Mouse (Mus musculus): Measurements from ENCODE around the gene Cep164. TPM values are rescaled to one million over a fixed set of nuclear protein-coding genes. Genes with fewer than 3 reads are reported as not detected.
"Not testable (repeated sequence)": the region's sequence is repeated elsewhere in the genome, so short reads cannot be mapped to it uniquely, and the experiment has no call there.

Gene Cep164
- total RNA-seq, 2 experiments from 2014 or later = 13.6 TPM

- Histone ChIP-seq H3K4me3 (no peak overlapping the region), H3K27ac (no peak overlapping the region)
- DNase-seq (ENCODE audit: low spot score in 2 of 2) = no peak
- no peak for TF ChIP-seq CTCF (conservative IDR thresholded peaks at IDR 0.05)
These were observed 32.8 kb downstream of the Cep164 start for GRCm38 (mm10) chr9:45795722-45796121.

DNA sequence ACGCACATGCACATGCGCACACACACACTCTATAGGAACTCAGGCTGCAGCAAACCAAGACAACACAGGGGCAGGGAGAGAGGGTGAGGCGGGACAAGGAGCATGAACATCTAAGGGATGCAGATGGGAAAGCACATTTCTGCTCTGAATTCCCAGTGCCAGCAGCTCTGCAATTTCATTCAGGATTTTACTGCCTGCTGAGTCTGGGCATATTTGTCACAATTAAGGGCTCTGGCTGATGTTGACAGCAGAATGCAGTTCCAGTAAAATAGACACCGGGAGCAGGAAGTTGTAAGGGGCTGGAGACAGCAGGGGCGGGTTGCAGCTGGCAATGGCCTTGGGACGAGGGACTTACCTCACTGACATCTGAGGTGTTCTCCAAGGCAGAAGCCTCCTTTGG lies 34.8 kb downstream of the Cep164 start:
- H3K4me3 ChIP-seq = no peak overlapping the region
- no peak overlapping the region for H3K27ac ChIP-seq
- no peak for DNase-seq (ENCODE audit: low spot score in 2 of 2)
- no peak for TF ChIP-seq CTCF (conservative IDR thresholded peaks at IDR 0.05)

GRCm38 (mm10) chr9:45792235-45792634 lies 36.3 kb downstream of the Cep164 start:
- no peak for TF ChIP-seq CTCF (conservative IDR thresholded peaks at IDR 0.05)
- no peak for DNase-seq (ENCODE audit: low spot score in 2 of 2)
- H3K4me3 ChIP-seq = no peak overlapping the region
- H3K27ac ChIP-seq = no peak overlapping the region

DNA sequence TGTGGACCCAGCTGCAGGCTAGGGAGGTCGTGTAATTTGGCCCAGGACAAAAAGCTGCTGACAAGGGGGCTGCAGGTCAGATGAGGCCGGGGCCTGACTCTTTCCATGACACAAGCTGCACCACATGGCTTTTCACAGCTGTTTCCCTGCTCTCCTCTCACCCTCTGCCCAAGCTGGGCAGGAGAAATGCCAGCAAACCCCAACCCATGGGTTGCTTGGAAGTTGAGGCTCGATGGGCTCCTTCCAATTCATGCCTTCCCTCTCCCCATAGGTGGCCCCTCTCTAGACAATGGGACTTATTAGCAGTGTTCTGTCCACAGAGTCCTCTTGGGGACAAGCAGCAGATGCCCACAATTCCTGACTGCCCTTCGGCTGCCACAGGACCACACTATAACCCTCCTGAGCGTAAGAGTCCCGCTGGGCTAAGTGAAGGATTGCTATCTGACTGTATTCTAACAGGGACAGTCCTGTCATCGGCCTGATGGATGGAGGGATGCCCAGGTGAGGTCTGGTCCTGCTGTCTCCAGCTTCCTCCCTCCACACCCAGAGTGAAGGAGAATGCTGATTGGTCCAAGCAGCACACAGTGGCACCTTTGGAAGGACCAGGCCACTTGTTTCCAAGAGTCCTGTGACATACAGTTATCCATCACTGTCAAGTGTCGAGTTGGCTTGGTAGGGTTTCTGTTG lies 36.9 kb downstream of the Cep164 start:
- Histone ChIP-seq H3K27ac (no peak overlapping the region), H3K4me3 (no peak overlapping the region)
- no peak for DNase-seq (ENCODE audit: low spot score in 2 of 2)
- TF ChIP-seq CTCF (conservative IDR thresholded peaks at IDR 0.05) = no peak

DNA sequence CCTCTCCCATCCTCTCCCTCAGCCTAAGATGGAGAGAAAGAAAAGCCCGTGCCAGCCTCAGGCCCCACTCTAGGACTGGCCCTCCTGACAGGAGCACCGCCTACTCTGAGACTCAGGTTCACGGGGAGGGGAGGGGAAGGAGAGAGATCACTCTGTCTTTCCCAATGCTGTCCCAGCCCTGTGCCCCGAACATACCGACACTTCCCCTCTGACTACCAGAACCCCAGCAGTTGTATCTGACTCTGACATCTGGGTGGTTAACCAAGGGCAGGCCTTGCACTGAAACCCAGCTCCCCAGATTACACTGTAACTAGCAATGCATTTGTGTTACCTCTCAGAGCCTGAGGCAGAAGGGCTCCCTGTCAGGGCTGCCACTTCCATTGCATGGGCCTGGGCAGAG lies 40.1 kb downstream of the Cep164 start:
- TF ChIP-seq CTCF (conservative IDR thresholded peaks at IDR 0.05) = no peak
- no peak overlapping the region for H3K4me3 ChIP-seq

GRCm38 (mm10) chr9:45787547-45787946 lies 40.9 kb downstream of the Cep164 start:
- no peak overlapping the region for H3K4me3 ChIP-seq
- TF ChIP-seq CTCF (conservative IDR thresholded peaks at IDR 0.05) = no peak
- H3K27ac ChIP-seq = no peak overlapping the region
- no peak for DNase-seq (ENCODE audit: low spot score in 2 of 2)

More for the DNA sequence above, 40.1 kb downstream of the Cep164 start:
- H3K27ac ChIP-seq = no peak overlapping the region
- no peak for DNase-seq (ENCODE audit: low spot score in 2 of 2)

- Histone ChIP-seq H3K4me3 (no peak overlapping the region), H3K27ac (no peak overlapping the region)
- DNase-seq (ENCODE audit: low spot score in 2 of 2) = no peak
- TF ChIP-seq CTCF (conservative IDR thresholded peaks at IDR 0.05) = no peak
These were observed 41.4 kb downstream of the Cep164 start for GRCm38 (mm10) chr9:45787071-45787470.

DNA sequence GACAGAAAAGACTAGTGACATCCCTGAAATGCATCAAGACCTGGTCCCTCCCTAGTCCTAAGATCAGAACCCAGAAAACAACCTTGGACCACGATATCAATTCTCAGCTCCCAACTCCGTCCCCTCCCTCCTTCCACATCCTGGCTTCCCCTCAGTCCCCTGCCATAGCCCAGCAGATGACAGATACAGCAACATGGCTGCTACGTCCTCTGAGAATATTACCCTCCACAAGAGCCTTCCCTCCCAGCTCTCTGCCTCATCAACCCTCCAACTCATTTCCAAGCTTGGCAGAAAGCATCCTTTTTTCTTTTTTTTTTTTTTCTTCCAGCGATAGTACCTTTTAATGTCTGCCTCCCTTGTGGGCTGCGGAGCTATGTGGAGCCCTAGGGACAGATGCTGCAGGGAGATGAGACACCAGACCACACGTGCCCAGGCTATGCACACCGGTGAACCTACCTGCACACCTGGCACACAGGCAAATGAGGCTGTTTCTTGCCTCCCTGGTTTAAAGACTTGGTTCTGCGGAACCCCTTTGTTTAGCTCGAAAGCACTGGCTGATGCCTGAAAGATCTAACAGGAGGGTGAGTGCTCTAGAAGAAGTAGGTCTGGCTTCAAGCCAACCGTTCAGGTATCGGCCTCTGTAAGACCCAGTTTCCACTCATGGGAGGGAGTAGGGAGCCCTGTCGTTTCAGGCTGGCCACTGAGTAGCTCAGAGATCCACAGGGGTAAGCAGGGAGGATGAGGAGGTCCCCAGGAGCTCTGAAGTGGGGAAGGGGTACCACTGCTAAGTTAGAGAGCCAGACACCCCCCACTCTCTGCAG lies 45.0 kb downstream of the Cep164 start:
- TF ChIP-seq CTCF (conservative IDR thresholded peaks at IDR 0.05) = no peak
- no peak for DNase-seq (ENCODE audit: low spot score in 2 of 2)
- Histone ChIP-seq H3K27ac (no peak overlapping the region), H3K4me3 (no peak overlapping the region)

GRCm38 (mm10) chr9:45779201-45779600 lies 49.3 kb downstream of the Cep164 start:
- TF ChIP-seq CTCF (conservative IDR thresholded peaks at IDR 0.05) = no peak
- Histone ChIP-seq H3K4me3 (no peak overlapping the region), H3K27ac (no peak overlapping the region)
- no peak for DNase-seq (ENCODE audit: low spot score in 2 of 2)

DNA sequence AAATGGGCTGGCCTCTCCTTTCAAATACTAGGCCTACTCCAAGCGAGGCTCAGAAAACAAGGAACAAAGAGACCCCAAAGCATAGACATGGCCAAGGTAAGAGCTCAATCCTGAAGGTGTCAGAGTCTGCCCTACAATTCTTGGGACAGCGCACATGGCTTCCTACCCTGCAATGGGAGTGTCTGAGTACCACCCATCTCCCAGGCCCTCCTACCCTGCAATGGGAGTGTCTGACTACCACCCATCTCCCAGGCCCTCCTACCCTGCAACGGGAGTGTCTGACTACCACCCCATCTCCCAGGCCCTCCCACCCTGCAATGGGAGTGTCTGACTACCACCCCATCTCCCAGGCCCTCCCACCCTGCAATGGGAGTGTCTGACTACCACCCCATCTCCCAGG lies 52.3 kb downstream of the Cep164 start:
- DNase-seq (ENCODE audit: low spot score in 2 of 2); H3K27ac ChIP-seq; H3K4me3 ChIP-seq: not testable (repeated sequence)

GRCm38 (mm10) chr9:45774088-45774487 lies 54.4 kb downstream of the Cep164 start:
- H3K27ac ChIP-seq = no peak overlapping the region
- TF ChIP-seq CTCF (conservative IDR thresholded peaks at IDR 0.05) = peak; percentile 20
- no peak for DNase-seq (ENCODE audit: low spot score in 2 of 2)
- H3K4me3 ChIP-seq = no peak overlapping the region

DNA sequence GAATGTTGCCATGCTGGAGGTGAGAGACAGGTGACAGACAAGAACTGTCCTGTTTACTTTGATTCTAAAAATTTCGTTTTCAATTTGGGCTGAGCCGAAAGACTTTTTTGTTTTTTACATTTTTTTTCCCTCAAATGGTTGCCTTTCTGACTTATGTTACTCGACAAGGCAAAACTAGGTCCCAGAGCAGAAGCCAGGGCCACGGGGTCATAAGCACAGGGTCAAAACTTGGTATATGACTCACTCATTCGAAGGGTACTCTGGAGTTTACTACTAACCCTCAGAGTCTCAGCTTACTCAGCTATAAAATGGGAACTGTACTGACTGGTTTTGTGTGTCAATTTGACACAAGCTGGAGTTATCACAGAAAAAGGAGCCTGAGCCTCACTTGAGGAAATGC lies 58.9 kb downstream of the Cep164 start:
- DNase-seq (ENCODE audit: low spot score in 2 of 2) = no peak
- no peak overlapping the region for H3K27ac ChIP-seq
- no peak for TF ChIP-seq CTCF (conservative IDR thresholded peaks at IDR 0.05)
- H3K4me3 ChIP-seq = no peak overlapping the region

DNA sequence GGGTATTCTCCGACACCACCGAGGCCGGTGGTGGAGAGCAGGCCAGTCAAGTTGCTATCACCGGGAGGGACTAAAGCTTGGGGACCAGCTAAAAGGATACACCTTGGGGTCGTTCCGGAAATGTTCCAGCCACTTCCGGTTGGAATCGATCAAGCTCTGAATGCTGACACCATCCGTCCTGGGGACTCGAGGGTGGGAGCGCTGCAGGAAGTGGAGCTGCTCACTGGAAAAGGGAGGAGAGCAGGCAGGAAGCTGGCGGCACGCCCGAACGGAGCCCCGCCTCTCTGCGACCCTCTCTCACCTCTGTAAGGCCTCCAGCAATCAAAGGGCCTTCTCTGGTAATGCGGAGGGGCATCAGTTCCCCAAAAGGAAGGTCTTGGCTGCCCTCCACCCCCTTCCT lies 60.1 kb downstream of the Cep164 start:
- H3K4me3 ChIP-seq = no peak overlapping the region
- TF ChIP-seq CTCF (conservative IDR thresholded peaks at IDR 0.05) = no peak
- no peak for DNase-seq (ENCODE audit: low spot score in 2 of 2)
- H3K27ac ChIP-seq = no peak overlapping the region

GRCm38 (mm10) chr9:45767155-45767554 lies 61.3 kb downstream of the Cep164 start:
- no peak overlapping the region for H3K4me3 ChIP-seq
- no peak for DNase-seq (ENCODE audit: low spot score in 2 of 2)
- H3K27ac ChIP-seq = no peak overlapping the region
- TF ChIP-seq CTCF (conservative IDR thresholded peaks at IDR 0.05) = no peak
